Mouse (Mus musculus): ENCODE measurements at regions not wholly inside any gene's neighbourhood (a gene's known extent, or its start where the extent isn't known, plus 50 kb on each side); places are given as distances from the start of the nearest gene placed in this dataset.

- no peak for TF ChIP-seq ZC3H11A (IDR thresholded peaks at IDR 0.05; ENCODE audit: borderline replicate concordance, low read depth, low read length)
- TF ChIP-seq MAFK (IDR thresholded peaks at IDR 0.05; ENCODE audit: insufficient read depth, low read depth, low read length), result no peak
- TF ChIP-seq ZNF384 (IDR thresholded peaks at IDR 0.05; ENCODE audit: low read depth, low read length), result no peak
- no peak for TF ChIP-seq CHD2 (IDR thresholded peaks at IDR 0.05; ENCODE audit: low read depth, low read length)
Measured at GRCm38 (mm10) chr2:128345557-128345956, 219.7 kb downstream of the Bcl2l11 start.
